Mouse (Mus musculus) limb, embryonic 10.5 days (tissue): ENCODE measurements at regions not wholly inside any gene's neighbourhood (a gene's known extent, or its start where the extent isn't known, plus 50 kb on each side); places are given as distances from the start of the nearest gene placed in this dataset.
"Not testable (repeated sequence)": the region's sequence is repeated elsewhere in the genome, so short reads cannot be mapped to it uniquely, and the experiment has no call there.

Source experiments
- DNase-seq: peaks from one replicate; pipeline ENCODE4 v3.0.0-alpha.2; 2017; ENCODE audit warnings: low spot score
- H3K27ac ChIP-seq: fragments of 300-500 bp; sonication (generic); 2 replicates; pipeline ENCODE4 v1.5.1; 2016; ENCODE audit warnings: mild to moderate bottlenecking
- H3K27me3 ChIP-seq: fragments of 300-500 bp; sonication (generic); 2 replicates; pipeline ENCODE4 v1.6.1; 2016; ENCODE audit warnings: low read depth, mild to moderate bottlenecking; ENCODE audit not compliant: poor library complexity, severe bottlenecking
- H3K36me3 ChIP-seq: fragments of 300-500 bp; sonication (generic); 2 replicates; pipeline ENCODE4 v1.6.1; 2016; ENCODE audit warnings: mild to moderate bottlenecking, moderate library complexity
- H3K4me1 ChIP-seq: fragments of 300-500 bp; sonication (generic); 2 replicates; pipeline ENCODE4 v1.6.1; 2016
- H3K4me3 ChIP-seq: fragments of 300-500 bp; sonication (generic); 2 replicates; pipeline ENCODE4 v1.5.1; 2016; ENCODE audit warnings: mild to moderate bottlenecking, moderate library complexity
- H3K9me3 ChIP-seq: fragments of 300-500 bp; sonication (generic); replicated peaks from 2 replicates; pipeline ENCODE4 v1.6.1; 2016; ENCODE audit warnings: mild to moderate bottlenecking
- WGBS: fragments of 180-500 bp; shearing (Covaris S2); methylation state at CpG from one replicate; pipeline ENCODE4 v1.1.7; 2016; 5-methylcytosine and 5-hydroxymethylcytosine counted together

GRCm38 (mm10) chr11:93696096-93696890 lies 189.3 kb downstream of the Utp18 start:
- no peaks in the 10 kb centered on the region for H3K9me3 ChIP-seq
- no peaks in the 10 kb centered on the region for H3K27me3 ChIP-seq
- no peak overlapping the region for H3K4me3 ChIP-seq
- no peaks in the 10 kb centered on the region for H3K4me1 ChIP-seq
- no peak for DNase-seq
- H3K27ac ChIP-seq = no peak overlapping the region
- H3K36me3 ChIP-seq = no peaks in the 10 kb centered on the region
- 90% methylated on average over 12 of the region's 12 CpGs for WGBS

- H3K9me3 ChIP-seq = no peaks in the 10 kb centered on the region
- no peak overlapping the region; the same call in 1 of the 2 replicates for H3K27ac ChIP-seq
- no peaks in the 10 kb centered on the region for H3K36me3 ChIP-seq
- H3K4me3 ChIP-seq = no peak overlapping the region
- 34% methylated on average over 5 of the region's 5 CpGs for WGBS
- H3K27me3 ChIP-seq = no peaks in the 10 kb centered on the region
- H3K4me1 ChIP-seq = peaks cover 14% of the 10 kb centered on the region
- no peak for DNase-seq
Measured at GRCm38 (mm10) chr11:93683691-93684090, 201.9 kb downstream of the Utp18 start.

GRCm38 (mm10) chr11:93676299-93676698 lies 209.3 kb downstream of the Utp18 start:
- 88% methylated on average over 5 of the region's 5 CpGs for WGBS
- Histone ChIP-seq H3K9me3 (no peaks in the 10 kb centered on the region), H3K36me3 (no peaks in the 10 kb centered on the region), H3K4me1 (no peaks in the 10 kb centered on the region), H3K27me3 (no peaks in the 10 kb centered on the region), H3K27ac (no peak overlapping the region), H3K4me3 (no peak overlapping the region)
- DNase-seq = no peak

GRCm38 (mm10) chr11:93672025-93672424 lies 213.5 kb downstream of the Utp18 start:
- no peaks in the 10 kb centered on the region for H3K36me3 ChIP-seq
- no peak for DNase-seq
- no peaks in the 10 kb centered on the region for H3K27me3 ChIP-seq
- H3K27ac ChIP-seq = no peak overlapping the region
- no peak overlapping the region for H3K4me3 ChIP-seq
- H3K9me3 ChIP-seq = no peaks in the 10 kb centered on the region
- H3K4me1 ChIP-seq = no peaks in the 10 kb centered on the region
- WGBS = 87% methylated on average over 3 of the region's 3 CpGs

GRCm38 (mm10) chr11:93661657-93662056 lies 223.9 kb downstream of the Utp18 start:
- DNase-seq = no peak
- WGBS = 64% methylated on average over 2 of the region's 2 CpGs
- H3K9me3 ChIP-seq = no peaks in the 10 kb centered on the region
- no peaks in the 10 kb centered on the region for H3K36me3 ChIP-seq
- peaks cover 26% of the 10 kb centered on the region for H3K4me1 ChIP-seq
- H3K27me3 ChIP-seq = no peaks in the 10 kb centered on the region
- H3K27ac ChIP-seq = no peak overlapping the region
- H3K4me3 ChIP-seq = no peak overlapping the region

- H3K4me3 ChIP-seq = no peak overlapping the region
Measured at GRCm38 (mm10) chr11:93660379-93660778, 225.2 kb downstream of the Utp18 start.

GRCm38 (mm10) chr11:93658719-93659118 lies 226.8 kb downstream of the Utp18 start:
- Histone ChIP-seq H3K27me3 (no peaks in the 10 kb centered on the region), H3K4me1 (peaks cover 43% of the 10 kb centered on the region), H3K36me3 (no peaks in the 10 kb centered on the region), H3K27ac (no peak overlapping the region), H3K4me3 (no peak overlapping the region), H3K9me3 (no peaks in the 10 kb centered on the region)
- DNase-seq = no peak
- WGBS = 62% methylated on average over 8 of the region's 8 CpGs

More at GRCm38 (mm10) chr11:93660379-93660778, 225.2 kb downstream of the Utp18 start:
- H3K36me3 ChIP-seq = no peaks in the 10 kb centered on the region
- no peak overlapping the region for H3K27ac ChIP-seq
- 92% methylated on average over 7 of the region's 7 CpGs for WGBS
- no peaks in the 10 kb centered on the region for H3K27me3 ChIP-seq
- peaks cover 39% of the 10 kb centered on the region for H3K4me1 ChIP-seq
- no peaks in the 10 kb centered on the region for H3K9me3 ChIP-seq
- no peak for DNase-seq

GRCm38 (mm10) chr11:93655602-93656239 lies 229.8 kb downstream of the Utp18 start:
- peak; percentile 40 for DNase-seq
- Histone ChIP-seq H3K4me3 (no peak overlapping the region), H3K9me3 (no peaks in the 10 kb centered on the region), H3K36me3 (no peaks in the 10 kb centered on the region), H3K4me1 (peaks cover 43% of the 10 kb centered on the region), H3K27me3 (no peaks in the 10 kb centered on the region), H3K27ac (0 out of 2 replicates have a peak overlapping the region, but pooled peaks have one; percentile 36)
- 32% methylated on average over 9 of the region's 9 CpGs for WGBS

GRCm38 (mm10) chr11:93653401-93653800 lies 232.2 kb downstream of the Utp18 start:
- WGBS = 90% methylated on average over 3 of the region's 3 CpGs
- Histone ChIP-seq H3K9me3 (no peaks in the 10 kb centered on the region), H3K4me3 (no peak overlapping the region), H3K27me3 (no peaks in the 10 kb centered on the region), H3K4me1 (peaks cover 33% of the 10 kb centered on the region), H3K36me3 (no peaks in the 10 kb centered on the region), H3K27ac (no peak overlapping the region)
- no peak for DNase-seq

GRCm38 (mm10) chr11:93651966-93652365 lies 233.6 kb downstream of the Utp18 start:
- H3K4me3 ChIP-seq, H3K36me3 ChIP-seq, H3K27me3 ChIP-seq, H3K27ac ChIP-seq, DNase-seq, H3K9me3 ChIP-seq: not testable (repeated sequence)
- H3K4me1 ChIP-seq = peaks cover 20% of the 10 kb centered on the region
